Mouse (Mus musculus) urinary bladder, postnatal 10 days (tissue): ENCODE results near the gene Tex2.

Experiments
- DNase-seq: peaks from one replicate; pipeline ENCODE4 v3.0.0; 2022; ENCODE audit warnings: low spot score

Gene Tex2

DNA sequence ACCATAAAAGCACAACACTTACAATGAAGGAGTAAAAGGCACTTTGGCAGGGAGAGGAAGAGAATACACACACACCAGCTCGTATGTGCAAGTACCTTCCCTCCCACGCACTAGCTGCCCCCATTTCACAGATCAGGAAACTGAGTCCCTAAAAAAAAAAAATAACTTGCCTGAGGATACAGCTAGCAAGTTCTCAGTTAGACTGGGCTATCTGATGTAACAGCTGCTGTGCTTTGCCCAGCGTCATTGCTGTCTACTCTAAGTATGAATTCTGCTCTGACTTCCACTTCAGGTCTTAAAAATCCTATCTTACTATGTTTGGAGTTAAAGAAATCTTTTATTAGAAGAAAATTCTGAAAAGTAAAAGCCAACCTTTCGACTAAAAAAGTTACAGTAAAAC lies 127.6 kb downstream of the Tex2 start:
- no peak for DNase-seq

DNA sequence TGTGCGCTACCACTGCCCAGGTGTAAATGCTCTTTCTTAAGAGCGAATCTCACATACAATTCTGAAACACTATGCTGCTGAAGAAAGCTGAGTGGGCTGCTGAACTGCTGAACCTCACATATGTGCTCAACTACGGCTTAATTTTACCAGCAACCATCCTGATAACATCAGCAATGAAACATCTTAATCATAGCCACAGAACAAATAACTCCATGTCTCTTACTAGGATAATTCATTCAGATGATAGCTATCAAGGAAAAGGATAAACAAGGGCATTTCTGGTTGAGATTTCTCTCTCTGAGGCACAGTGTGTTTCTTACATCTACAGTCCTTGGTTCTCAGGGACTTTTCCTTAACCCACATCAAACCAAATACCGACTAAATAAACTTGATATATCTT lies 128.3 kb downstream of the Tex2 start:
- DNase-seq: no peak

DNA sequence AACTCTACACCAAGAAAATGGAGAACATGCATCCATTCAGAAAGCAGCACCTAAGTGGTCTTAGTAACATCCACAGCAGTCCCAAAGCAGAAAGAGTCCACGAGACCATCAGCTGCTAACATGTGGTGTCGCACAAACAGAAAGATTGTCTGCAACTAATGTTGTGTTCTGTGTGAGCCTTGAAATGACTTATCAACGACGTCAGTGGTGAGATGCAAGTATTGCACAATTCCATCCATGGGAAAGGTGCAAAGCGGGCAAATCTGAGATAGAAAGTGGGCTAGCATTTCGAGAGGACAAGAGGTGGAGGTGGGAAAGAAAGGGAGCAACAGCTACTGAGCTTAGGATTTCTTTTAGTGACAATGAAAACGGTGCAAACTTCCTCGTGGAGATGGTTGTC lies 130.4 kb downstream of the Tex2 start:
- no peak for DNase-seq

GRCm38 (mm10) chr11:106481651-106482050 lies 131.6 kb downstream of the Tex2 start:
- DNase-seq: no peak

DNA sequence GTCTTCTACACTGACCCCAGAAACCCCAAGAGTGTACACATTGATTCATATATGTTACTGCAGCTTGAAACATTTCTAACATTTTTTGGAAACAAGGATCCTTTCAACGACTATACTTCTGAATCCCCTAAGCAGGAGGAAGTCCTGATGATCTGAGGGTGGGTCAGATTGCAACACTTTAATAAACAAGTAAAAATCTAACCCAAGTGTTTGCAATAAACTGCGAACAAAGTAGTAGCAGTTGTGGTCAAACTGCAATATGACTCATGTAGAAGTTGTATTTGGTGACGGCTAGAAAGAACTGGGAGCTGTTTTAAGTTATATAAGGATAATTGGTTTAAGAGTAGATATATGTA lies 132.7 kb downstream of the Tex2 start:
- no peak for DNase-seq

DNA sequence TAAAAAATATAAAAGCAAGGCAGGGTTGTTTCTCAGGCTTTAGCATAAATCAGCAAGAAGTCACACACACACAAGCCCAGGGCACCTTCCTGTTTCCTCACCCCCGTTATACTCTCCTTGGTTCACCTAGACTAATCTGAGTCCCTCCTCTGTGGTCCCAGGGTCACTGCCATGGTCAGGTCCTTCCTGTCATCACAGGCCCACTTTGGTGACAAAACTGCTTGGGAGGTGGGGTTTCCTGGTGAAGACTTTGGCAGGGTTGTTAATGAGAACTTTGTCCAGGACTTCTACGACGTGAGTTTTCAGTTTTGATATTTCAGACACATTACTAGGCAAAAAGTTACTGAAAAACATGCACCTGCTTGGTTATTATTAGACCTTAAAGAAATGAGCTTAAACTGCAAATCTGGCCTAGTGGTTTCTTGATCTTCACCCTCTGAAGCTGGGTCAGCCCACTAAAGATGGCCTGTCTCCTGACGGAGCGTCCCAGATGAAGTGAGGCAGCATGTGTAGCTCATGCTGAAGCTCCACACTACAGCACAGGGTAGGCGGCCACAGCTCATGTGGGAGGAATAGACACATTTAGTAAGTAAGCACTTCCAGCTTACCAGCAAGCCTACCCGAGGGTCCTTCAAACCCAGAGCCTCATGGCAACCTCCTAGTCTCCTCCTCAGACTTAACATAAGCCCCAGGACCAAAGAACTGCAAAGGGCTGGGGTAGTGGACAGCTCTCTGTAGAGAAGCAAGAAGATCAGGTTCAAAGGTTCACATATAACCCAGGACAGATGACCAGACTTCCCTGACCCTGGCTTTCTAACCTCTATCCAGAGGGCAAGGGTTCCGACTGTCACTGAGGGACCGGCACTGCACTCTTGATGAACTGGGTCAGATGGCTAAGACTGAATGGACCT lies 133.3 kb downstream of the Tex2 start:
- DNase-seq: no peak

DNA sequence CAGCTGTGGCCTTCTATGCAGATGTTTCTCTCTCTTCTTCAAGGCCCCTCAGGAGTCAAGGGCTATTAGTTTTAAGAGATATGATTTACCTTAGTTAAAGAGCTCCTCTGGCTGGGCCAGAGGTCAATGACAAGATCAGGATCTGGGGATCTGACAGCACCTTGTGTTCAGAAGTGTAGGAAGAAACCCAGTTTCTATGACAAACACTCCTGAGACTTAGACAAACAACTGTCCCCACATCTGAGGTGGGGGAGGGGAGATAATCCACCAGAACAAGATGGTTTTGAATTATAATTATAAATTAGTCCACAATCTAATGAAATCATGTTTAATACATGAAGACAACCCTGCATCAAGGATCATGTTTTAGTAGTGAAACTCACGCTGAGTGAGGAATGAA lies 134.5 kb downstream of the Tex2 start:
- DNase-seq: no peak

DNA sequence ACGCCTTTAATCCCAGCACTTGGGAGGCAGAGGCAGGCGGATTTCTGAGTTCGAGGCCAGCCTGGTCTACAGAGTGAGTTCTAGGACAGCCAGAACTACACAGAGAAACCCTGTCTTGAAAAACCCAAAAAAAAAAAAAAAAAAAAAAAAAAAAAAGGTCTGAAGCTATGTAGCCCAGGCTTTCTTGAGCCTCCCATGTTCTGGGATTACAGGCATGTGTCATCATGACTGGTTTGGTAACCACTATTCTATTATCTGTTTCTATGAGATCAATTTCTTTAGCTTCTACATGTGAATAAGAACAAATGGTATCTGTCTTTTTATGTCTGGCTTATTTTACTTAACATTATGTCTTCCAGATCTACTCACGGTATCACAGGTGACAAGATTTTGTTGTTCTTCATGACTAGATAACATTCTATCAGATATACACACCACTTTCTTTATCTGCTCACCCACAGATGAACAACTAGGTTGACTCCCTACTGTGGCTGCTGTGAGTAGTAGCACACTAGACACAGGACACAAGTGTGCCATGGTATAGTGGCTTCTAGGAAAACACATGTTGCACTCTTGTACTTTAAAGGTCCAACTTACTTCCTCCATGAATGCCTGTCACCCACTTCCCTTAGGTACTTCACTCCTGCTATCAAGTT lies 135.6 kb downstream of the Tex2 start:
- DNase-seq: no peak

DNA sequence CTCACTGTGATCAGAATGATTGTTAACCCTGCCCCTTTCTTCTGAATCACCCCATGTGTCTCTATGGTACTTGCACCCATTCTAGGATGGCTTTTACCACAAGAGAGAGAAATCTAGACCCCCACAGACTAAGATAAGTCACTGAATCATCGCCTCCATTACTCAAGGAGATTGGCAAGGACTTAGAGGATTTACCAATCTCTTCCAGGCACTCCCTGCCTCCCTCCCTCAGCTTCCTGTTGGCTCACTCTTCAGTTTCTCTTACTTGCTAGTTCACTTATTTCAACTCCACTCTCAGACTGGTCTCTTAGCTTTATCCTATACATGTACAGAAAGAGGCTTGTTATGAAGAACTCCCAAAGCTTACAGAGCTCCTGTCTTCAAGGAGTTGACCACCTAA lies 137.9 kb downstream of the Tex2 start:
- no peak for DNase-seq

- DNase-seq: no peak
Measured at GRCm38 (mm10) chr11:106471629-106472028, 141.6 kb downstream of the Tex2 start.

DNA sequence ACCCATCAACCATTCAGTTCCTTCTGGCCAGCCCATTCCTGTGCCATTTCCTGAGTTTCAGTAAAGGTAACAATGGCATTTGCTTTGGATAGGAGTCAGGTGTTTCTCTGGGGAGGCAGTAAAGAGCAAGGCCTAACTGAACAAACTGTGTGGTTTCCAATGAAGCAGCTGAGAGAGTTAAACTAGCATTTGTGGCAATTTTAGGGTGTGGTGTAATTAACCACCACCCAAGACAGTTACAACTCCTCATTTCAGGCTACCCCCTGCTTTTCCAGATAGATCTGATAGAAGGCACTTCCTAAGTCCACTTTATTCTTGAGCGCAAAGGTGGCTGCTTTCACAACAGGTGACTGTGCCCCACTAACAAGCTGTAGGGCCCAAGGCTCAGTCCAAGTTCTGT lies 144.7 kb downstream of the Tex2 start:
- no peak for DNase-seq

DNA sequence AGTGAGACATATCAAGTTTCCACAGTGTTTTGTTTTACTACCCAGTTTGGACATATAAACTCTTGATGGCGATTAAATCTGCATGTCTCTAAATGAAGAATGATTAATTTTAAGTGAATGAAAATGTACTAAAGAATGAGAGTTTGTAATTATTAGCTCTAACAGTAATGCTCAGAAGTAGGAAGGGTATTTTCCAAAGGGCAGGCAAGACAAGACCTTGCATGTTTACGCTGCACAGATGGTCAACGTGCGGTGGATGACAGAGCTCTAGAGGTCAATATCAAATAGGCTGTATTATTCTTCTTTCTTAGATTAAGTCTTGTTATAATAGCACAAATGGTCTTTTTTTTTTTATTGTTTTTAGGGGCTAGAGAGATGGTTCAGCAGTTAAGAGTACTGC lies 147.3 kb downstream of the Tex2 start:
- DNase-seq: no peak

GRCm38 (mm10) chr11:106465545-106465903 lies 147.7 kb downstream of the Tex2 start:
- no peak for DNase-seq

DNA sequence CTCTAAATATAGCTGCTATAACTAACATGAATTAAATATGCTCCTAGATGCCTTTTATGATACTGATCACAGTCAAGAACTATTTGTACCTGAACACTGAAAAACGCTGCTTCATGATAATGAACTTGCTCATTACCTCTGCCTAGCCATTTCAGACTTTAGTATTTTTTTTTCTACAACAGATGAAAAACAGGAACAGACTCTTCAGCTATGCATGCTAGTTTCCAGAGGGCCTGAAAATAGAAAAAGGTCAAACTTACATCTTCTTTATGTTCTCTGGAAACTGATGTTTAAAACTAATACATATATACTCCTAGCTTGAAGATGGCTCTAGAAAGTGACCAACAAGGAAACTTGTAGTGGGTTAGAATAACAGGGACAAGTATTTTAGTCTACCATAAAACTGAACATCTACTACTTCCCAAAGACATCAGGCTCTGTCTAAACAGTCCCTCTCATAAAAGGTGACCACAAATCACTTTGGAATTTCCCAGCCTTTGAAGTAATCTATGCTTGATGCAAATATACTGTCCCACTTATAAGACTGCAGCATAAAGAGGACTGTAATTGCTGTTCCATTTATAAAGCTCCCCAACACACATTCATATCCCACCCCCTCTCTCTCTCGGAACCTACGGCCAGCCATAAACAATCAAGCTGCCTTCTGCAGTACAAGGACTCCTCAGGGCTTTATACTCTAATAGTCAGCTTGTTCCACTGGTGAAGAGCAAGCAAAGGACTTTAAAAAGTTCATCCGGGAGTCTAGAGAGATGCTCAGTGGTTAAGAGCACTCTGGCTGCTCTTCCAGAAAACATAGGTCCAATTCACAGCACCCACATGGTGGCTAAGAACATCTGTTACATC lies 148.3 kb downstream of the Tex2 start:
- no peak for DNase-seq

DNA sequence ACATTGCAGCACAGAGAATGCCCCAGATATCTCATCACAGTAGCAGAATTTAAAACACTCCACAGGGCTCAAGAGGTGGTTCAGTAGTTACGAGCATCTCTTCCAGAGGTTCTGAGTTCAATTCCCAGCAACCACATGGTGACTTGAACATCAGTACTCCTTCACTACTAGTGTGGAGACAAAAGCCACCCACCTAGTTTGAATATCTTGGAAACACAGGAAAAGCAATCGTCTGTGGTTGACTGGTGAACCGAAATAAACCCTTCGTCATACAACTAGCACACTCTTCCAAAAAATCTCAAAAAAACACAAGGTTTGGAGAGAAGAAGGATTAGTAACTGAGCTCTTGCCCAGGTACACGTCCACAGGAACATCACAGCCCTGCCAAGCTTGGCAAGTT lies 149.4 kb downstream of the Tex2 start:
- DNase-seq: no peak

DNA sequence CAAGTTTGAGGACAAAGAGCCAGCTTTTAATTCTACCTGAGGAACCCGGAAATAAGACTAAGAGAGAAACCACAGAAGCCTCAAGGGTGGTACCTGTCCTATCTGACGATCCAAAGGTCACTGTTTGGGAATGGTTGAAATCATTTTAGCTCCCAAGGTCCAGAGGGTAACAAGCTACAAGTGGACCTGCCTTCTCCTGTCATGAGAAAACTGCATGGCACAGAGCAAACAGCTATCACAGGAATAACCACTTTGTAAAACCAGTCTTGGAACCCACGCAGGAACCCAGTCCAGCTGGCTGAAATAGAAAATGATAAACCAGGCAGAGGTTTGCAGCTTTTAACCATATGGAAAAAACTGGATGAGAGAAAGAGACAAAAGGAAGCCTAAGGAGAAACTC lies 150.9 kb downstream of the Tex2 start:
- no peak for DNase-seq

DNA sequence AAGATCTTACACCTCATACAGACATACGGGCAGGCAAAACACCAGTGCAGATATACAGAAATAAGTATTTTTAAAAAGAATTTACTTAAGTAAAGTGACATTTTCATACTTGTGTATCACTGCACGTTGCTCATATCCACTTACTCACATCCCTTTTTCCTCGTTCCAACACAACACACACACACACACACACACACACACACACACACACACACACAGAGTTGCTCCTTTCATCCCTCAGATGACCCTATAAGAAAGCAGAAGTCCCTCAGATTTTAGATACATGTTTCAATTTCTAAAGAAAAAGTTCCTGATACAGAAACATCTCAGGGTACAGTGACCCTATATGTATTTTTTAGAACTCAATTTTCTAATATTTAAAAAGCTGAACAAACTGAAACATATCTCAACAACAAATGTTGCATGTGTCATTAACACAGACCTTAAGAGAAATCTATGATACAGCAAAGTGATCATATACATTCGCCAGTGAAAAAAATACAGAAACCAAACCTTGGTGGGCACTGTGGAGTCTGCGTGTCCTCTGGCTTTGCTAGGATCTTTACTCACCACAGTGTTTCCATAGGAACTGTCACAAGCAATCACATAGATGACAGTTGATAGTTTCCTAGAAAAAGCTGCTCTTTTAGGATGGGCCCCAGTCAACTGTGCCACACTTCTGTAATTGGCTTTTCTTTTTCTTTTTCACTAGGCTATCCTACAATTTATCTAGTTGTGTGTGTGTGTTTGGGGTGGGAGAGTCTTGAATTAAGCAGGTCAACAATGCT lies 151.9 kb downstream of the Tex2 start:
- no peak for DNase-seq

GRCm38 (mm10) chr11:106460671-106461070 lies 152.6 kb downstream of the Tex2 start:
- no peak for DNase-seq

DNA sequence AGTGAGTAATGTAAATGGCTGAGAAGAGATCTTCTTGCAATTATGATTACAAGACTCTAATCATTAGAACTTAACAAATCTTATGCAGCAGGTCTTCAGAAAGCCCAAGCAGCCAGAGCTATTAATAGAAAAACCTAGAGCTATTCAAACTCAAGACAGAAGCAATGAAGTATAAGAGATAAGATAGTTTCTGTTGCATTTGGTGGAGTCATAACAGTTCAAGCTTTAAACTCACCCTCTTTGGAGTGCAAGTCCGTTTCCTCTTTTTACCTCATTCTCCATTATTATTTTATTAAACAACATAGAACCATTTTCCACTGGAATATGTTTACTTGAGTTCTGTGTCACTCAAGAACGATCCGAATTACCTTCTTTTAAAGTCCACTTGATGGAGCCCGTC lies 154.7 kb downstream of the Tex2 start:
- no peak for DNase-seq
